Mouse (Mus musculus): ENCODE measurements around the gene Dmkn.
A peak's percentile ranks its signal among the peaks of the same experiment; 100 is the strongest.
"Not testable (repeated sequence)": the region's sequence is repeated elsewhere in the genome, so short reads cannot be mapped to it uniquely, and the experiment has no call there.

Gene Dmkn

GRCm38 (mm10) chr7:30820854-30821445, 57.4 kb downstream of the Dmkn start:
- DNase-seq = no peak

GRCm38 (mm10) chr7:30821532-30821931, 58.0 kb downstream of the Dmkn start:
- DNase-seq = peak; percentile 55

GRCm38 (mm10) chr7:30823675-30824074, 60.1 kb downstream of the Dmkn start, which contains the start of gene Ffar2:
Gene Ffar2 (minus strand): TSS chr7:30823775.
- DNase-seq = no peak

GRCm38 (mm10) chr7:30824306-30824705, 60.8 kb downstream of the Dmkn start:
- DNase-seq = no peak

- no peak for DNase-seq
Observed at GRCm38 (mm10) chr7:30826660-30827059, 63.1 kb downstream of the Dmkn start.

GRCm38 (mm10) chr7:30828871-30829270, 65.3 kb downstream of the Dmkn start:
- not testable (repeated sequence) for DNase-seq

- DNase-seq = no peak
Observed at GRCm38 (mm10) chr7:30829428-30829827, 65.9 kb downstream of the Dmkn start.
